Mouse (Mus musculus) urinary bladder, adult 18-20 months (tissue): Measurements from ENCODE around the gene Zfp653.

ENCODE experiments used
- DNase-seq, 2 experiments: peaks; one replicate each; pipeline ENCODE4 v3.0.0; 2022; ENCODE audit warnings: low spot score in 2 of 2, mixed read lengths in 2 of 2

Zfp653 gene

DNA sequence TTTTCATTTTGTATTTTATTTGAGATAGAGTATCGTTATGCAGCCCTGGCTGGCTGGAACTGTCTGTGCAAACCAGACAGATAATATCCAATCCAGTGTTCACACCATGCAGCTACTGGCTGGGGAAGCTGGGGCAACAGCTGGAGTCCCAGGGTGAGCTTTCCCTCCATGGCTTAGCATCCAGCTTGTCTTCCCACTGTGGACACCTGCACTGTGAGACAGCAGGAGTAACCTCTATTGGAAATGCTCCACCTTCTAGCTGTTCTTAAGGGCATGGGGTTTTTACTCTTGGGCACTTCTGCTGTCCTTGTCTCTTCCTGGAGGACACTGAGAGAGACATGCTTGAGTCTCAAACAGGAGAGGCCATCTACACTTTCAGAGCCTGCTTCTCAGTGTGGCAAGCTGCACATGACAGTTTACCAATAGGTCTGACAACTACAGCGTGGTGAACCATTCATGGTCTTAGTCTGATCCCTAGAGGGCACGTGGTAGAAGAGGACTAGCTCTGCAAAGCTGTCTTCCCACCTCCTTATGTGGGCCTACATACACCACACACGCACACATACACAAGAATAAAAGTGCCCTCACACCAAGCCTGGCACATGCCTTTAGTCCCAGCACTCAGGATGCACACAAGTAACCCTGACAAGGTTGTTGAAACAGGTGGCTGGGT lies 1.2 kb downstream of the Zfp653 start:
- DNase-seq: no peak

DNA sequence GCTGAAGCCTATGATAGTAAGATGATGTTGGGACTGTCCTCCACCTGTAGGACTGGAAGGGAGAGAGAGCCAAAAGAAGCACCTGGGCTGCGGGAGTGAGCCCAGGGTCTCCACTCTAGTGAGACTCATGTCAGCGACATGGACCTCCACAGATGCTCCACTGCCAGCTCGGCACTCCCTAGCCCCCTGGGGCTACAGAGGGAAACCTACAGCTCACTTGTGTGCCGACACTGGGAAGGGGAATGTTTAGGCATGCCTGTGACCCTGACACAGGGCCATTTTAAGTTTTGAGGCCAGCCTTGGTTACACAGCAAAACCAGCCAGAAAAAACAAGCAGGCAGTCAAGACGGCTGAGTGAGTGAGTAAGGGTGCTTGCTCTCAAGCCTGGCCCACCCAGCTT lies 4.0 kb downstream of the Zfp653 start:
- DNase-seq: no peak

DNA sequence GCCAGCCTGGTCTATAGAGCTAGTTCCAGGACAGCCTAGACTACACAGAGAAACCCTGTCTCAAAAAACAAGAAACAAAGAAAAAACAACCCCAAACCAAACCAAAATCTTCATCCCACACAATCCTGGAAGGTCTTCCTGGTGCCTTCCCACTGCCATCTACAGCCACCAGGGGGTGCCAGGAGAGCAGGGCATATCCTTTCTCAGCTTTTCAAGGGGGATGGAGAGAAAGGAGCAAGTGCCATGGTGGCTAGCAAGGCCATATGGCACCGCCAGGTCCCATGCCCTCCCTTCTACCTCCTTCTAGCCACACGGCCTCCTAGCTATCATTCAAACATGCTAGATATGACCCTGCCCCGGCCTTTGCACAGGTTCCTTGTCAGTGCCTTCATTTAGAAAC lies 4.7 kb downstream of the Zfp653 start:
- DNase-seq: peak; percentile 44 to 45

GRCm38 (mm10) chr9:22065642-22066041 lies 5.5 kb downstream of the Zfp653 start:
- no peak for DNase-seq

DNA sequence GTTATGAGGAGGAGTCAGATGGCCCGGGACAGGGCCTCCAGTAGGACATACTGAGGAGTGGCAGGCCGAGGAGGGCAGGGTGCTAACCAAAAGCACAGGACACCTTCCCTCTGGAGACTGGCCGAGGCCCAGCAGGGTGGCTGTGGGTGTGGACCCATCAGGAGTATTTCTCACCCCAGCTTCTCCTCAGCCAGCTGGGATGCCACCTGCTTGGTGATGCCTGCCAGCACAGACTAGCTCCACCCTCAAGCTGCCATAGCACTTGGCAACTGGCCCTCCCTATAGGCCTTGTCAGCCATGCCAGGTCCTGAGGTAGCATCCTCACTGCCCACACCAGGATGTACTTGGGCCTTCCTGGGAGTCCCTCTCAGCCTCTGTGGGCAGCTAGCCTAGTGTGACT lies 6.8 kb downstream of the Zfp653 start:
- no peak for DNase-seq

- no peak for DNase-seq
Measured at GRCm38 (mm10) chr9:22061339-22061738, 9.8 kb downstream of the Zfp653 start.

- no peak for DNase-seq
Measured at GRCm38 (mm10) chr9:22058011-22058424, 13.2 kb downstream of the Zfp653 start.

GRCm38 (mm10) chr9:22057031-22057517 lies 14.1 kb downstream of the Zfp653 start:
- no peak for DNase-seq

DNA sequence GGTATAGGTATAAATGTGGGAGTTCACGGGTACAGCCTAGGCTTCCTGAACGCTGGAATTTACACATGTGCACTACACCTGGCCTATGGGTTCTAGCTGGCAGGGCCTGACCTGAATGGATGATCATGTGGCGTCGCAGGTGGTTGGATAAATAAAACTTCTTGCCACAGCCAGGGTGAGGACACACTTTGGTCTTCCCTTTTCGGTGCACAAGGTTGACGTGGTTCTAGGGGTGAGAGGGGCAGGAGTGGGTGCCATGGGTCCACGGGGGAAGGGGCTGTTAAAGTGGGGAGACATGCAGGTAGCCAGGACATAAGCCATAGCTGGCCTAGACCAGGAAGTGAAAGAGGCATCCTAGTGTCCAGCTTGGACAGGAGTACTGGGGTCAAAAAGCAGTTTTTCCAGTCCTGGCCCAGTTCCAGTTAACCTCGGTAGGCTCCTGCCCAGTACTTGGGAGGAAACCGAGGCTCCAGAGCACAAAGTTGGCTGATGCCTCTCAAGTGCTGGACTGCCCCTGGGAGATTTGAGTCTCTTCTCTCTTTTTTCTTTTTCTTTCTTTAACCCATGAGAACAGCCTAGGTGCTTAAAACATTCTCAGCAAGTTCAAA lies 14.8 kb downstream of the Zfp653 start:
- DNase-seq: no peak

GRCm38 (mm10) chr9:22055713-22056112 lies 15.5 kb downstream of the Zfp653 start:
- DNase-seq: no peak

GRCm38 (mm10) chr9:22054411-22055076 lies 16.6 kb downstream of the Zfp653 start:
- DNase-seq: peak; percentile 30 to 43

GRCm38 (mm10) chr9:22053657-22054056 lies 17.5 kb downstream of the Zfp653 start:
- DNase-seq: no peak

GRCm38 (mm10) chr9:22051958-22052254 lies 19.3 kb downstream of the Zfp653 start, which contains the start of gene Elavl3:
Gene Elavl3, minus strand, starts transcription at chr9:22052023.
- DNase-seq: no peak

DNA sequence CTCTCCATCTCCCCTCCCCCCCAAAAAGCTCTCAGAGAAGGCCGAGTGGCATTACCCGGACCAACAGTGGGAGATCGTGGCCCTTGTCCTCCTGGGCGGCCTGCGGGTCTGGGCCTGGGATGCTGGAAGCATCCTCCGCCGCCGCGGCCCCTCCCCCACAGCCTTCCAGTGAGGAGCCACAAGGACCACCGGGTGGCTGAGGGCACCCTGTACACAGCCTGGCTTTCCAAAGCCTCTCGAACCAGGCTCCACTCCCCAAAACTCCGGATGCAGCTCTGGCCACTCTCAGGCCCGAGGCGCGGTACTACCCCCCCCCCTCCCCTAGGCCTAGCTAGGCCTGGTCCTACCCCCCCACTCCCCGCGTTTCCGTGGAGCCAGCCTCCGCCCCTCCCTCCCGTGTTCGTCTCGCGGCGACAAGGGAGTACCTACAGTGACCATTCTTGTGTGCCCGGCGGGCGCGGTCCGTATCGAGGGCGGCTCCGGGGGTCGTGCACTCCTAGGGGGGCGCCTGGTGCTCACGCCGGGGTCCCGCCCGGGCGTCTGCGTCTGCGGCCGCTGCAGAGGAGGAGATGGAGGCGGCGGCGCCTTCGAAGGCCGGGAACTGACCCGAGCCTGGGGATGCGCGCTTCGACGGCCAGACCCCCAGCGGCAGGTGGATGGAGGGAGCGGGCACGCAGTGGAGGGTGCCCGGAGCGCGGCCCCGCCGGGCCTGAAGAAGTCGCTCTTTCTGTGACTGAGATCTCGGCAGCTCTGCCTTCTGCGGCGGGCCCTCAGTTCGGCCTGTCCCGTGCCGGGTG lies 19.8 kb downstream of the Zfp653 start:
- DNase-seq: no peak

DNA sequence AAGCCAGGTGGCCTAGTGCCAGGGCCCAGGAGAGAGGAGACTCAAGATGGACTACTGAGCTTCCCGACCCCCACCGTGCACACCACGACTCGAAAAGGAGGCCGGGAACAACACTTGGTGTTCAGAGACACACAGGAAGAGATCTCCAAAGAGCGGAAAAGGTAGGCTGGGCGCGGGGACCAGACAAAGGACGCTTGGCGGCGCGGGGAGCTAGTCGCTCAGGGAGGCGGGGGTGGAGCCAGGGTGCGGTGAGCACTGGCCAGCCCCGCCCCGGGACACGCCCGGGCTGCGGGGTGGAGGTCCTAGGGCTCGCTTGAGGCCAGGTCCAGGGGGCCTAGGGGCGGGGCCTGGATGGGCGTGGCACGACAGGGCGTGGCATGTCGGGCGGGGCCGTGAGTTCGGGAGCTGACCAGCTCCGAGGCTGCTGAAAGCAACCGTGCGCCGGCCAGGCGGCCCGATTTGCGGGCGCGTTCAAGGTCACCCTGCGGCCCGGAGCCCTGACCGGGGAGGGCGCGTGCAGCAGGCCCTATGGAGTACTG lies 20.8 kb downstream of the Zfp653 start:
- no peak for DNase-seq

GRCm38 (mm10) chr9:22049721-22050270 lies 21.4 kb downstream of the Zfp653 start:
- DNase-seq: no peak

GRCm38 (mm10) chr9:22049315-22049714 lies 21.9 kb downstream of the Zfp653 start:
- no peak for DNase-seq

GRCm38 (mm10) chr9:22047329-22047728 lies 23.8 kb downstream of the Zfp653 start:
- DNase-seq: no peak

DNA sequence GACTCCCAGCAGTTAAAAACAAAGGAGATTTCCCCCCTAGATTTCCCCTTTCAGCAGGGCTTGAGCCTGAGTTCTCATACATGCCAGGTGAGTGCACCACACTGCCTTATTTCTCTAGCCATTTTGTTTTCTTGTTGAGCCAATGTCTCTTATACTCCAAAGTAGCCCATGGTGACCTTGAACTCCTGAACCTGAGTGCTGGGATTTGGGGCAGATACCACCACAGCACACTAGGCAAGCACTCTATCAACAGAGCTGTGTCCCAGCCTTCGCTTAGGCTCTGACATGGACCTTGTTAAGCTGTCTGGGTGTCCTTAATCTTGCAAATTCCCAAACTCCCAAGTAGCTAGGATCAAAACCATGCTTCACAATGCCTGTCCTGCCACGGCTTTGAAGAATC lies 29.3 kb downstream of the Zfp653 start:
- DNase-seq: no peak

DNA sequence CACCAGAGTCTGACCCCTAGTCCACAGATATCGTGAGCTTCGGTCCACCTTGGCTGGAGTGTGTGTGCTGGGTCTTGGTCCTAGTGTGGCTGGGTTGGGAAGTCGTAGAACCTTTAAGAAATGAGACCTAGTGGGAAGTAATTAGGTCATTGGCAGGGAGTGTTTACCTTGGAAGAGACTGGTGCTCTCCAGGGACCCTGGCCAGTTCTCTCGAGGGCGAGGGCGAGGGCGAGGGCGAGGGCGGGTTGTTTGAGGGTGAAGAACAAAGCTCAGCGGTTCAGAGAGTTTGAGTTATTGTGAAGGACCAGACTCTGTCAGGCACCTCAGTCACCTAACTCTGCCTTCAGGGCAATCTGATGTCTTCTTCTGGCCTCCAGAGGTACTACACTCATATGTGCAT lies 33.4 kb downstream of the Zfp653 start:
- DNase-seq: no peak

GRCm38 (mm10) chr9:22035300-22036044 lies 35.7 kb downstream of the Zfp653 start:
- no peak for DNase-seq
